Mouse (Mus musculus): ENCODE data around the gene Agbl1.

DNA sequence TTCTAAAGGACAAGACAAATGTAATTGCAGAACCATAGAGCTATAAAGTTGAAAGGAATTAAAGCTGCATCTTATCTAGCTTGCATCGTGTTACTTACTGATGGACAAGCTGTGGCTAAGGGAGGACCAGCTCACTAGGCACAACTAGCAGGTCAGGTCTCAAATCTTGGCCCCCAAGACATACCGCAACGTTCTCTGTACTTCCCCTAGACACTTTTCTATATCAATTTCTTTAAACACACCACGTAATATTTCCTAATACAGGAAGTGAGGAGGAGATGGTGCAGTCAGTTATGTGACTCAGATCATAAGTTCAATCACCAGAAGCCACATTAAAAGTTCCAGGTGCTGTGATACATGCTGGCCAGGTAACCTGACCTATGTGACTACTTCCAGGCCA is 919.1 kb downstream of the Agbl1 start:
- TF ChIP-seq CTCF (IDR thresholded peaks at IDR 0.05; ENCODE audit: low read depth, low read length) (no peak), GATA2 (IDR thresholded peaks at IDR 0.05; ENCODE audit: borderline replicate concordance, low read depth, low read length) (no peak)

Data from G1E (cell line).